Mouse (Mus musculus) limb, embryonic 14.5 days (tissue): ENCODE measurements around the gene Gm4847. TPM values are rescaled to one million over a fixed set of nuclear protein-coding genes. Genes with fewer than 3 reads are reported as not detected.

Experiments used
- ATAC-seq: fragments of 200-750 bp; cut with Nextera tagmentation; 2 replicates; pipeline ENCODE4 v1.8.0; 2017; ENCODE audit warnings: low read depth, moderate number of reproducible peaks, moderate TSS enrichment; ENCODE audit not compliant: low FRiP score
- DNase-seq: peaks from one replicate; pipeline ENCODE4 v3.0.0-alpha.2; 2015; ENCODE audit warnings: low spot score
- H3K27ac ChIP-seq: fragments of 300-500 bp; sonication (generic); replicated peaks from 2 replicates; pipeline ENCODE4 v1.5.1; 2014; ENCODE audit warnings: low read depth, mild to moderate bottlenecking, low read length, moderate library complexity, mixed read lengths
- H3K27me3 ChIP-seq: fragments of 300-500 bp; sonication (generic); 2 replicates; pipeline ENCODE4 v1.6.1; 2014; ENCODE audit warnings: low read length, mixed read lengths; ENCODE audit not compliant: control insufficient read depth, insufficient read depth
- H3K36me3 ChIP-seq: fragments of 300-500 bp; sonication (generic); 2 replicates; pipeline ENCODE4 v1.6.1; 2014; ENCODE audit warnings: mild to moderate bottlenecking, low read length, moderate library complexity, mixed read lengths; ENCODE audit not compliant: control insufficient read depth, insufficient read depth
- H3K4me1 ChIP-seq: fragments of 300-500 bp; sonication (generic); 2 replicates; pipeline ENCODE4 v1.6.1; 2014; ENCODE audit warnings: antibody characterized with exemption, low read length, mixed read lengths; ENCODE audit not compliant: control insufficient read depth, insufficient read depth
- H3K4me2 ChIP-seq: fragments of 300-500 bp; sonication (generic); replicated peaks from 2 replicates; pipeline ENCODE4 v1.6.1; 2014; ENCODE audit warnings: low read depth, mild to moderate bottlenecking, low read length, moderate library complexity; ENCODE audit not compliant: severe bottlenecking
- H3K4me3 ChIP-seq: fragments of 300-500 bp; sonication (generic); replicated peaks from 2 replicates; pipeline ENCODE4 v1.5.1; 2014; ENCODE audit warnings: low read length
- H3K9ac ChIP-seq: fragments of 300-500 bp; sonication (generic); 2 replicates; pipeline ENCODE4 v1.6.1; 2014; ENCODE audit warnings: mild to moderate bottlenecking, low read depth, low read length, moderate library complexity; ENCODE audit not compliant: severe bottlenecking
- H3K9me3 ChIP-seq: fragments of 300-500 bp; sonication (generic); 2 replicates; pipeline ENCODE4 v1.6.1; 2016; ENCODE audit warnings: low read length; ENCODE audit not compliant: control insufficient read depth
- POLR2A ChIP-seq: fragments of 200-500 bp; IDR thresholded peaks from 2 replicates; pipeline ENCODE4 v1.8.0; 2012; ENCODE audit warnings: inconsistent platforms, mild to moderate bottlenecking, moderate library complexity, borderline replicate concordance; ENCODE audit not compliant: insufficient read depth, insufficient read length; ENCODE audit errors: extremely low read depth
- WGBS: fragments of 180-500 bp; shearing (Covaris S2); extraction: QIAGEN DNeasy Blood & Tissue Kit; methylation state at CpG from one replicate; pipeline ENCODE4 v1.1.7; 2014; 5-methylcytosine and 5-hydroxymethylcytosine counted together
- microRNA-seq: library from miRNA; unstranded; fragments of <30 nt; microRNA quantifications from one replicate; pipeline ENCODE4, GENCODE M21; 2016
- polyA plus RNA-seq, 2 experiments: library from polyadenylated mRNA; depleted of rRNA in 1 of 2; stranded (reverse) in 1 of 2; unstranded in 1 of 2; fragments of >200 nt; fragmentation: Nextera tagmentation in 1 of 2; extraction: Ambion mirVana in 1 of 2; gene quantifications; 2 replicates each; pipeline versions ENCODE4 v1.2.1 to v1.2.3; 2012 to 2014

The Gm4847 gene
- not detected in 2 replicates for polyA plus RNA-seq (2012; rRNA removed)
- not detected in 2 replicates for polyA plus RNA-seq (2014; fragmentation: Nextera tagmentation; extraction: Ambion mirVana)

GRCm38 (mm10) chr1:166647593-166647992 is at the start of gene Gm4847:
Gene Gm4847 (minus strand): TSS chr1:166647693.
- ATAC-seq, result no peak
- TF ChIP-seq POLR2A, result no peak
- no peak within 1 kb of the TSS for H3K4me2 ChIP-seq

GRCm38 (mm10) chr1:166681745-166682144 is 34.3 kb upstream of the Gm4847 start, which contains the start of gene Fmo9:
Gene Fmo9 (minus strand): TSS chr1:166681845.
- no peak for DNase-seq

More at GRCm38 (mm10) chr1:166647593-166647992, at the start of gene Gm4847:
- DNase-seq, result no peak
- Histone ChIP-seq H3K36me3 (no peaks in the 10 kb centered on the region), H3K4me1 (no peaks in the 10 kb centered on the region), H3K27ac (no peak within 1 kb of the TSS), H3K9ac (no peak within 1 kb of the TSS), H3K27me3 (no peaks in the 10 kb centered on the region), H3K9me3 (no peaks in the 10 kb centered on the region), H3K4me3 (no peak within 1 kb of the TSS)
- WGBS, result 90% methylated on average over 2 of the region's 2 CpGs

GRCm38 (mm10) chr1:166669264-166669663 is 21.8 kb upstream of the Gm4847 start:
- WGBS, result 77% methylated on average over 5 of the region's 5 CpGs
- no peak for DNase-seq
- no peaks in the 10 kb centered on the region for H3K9me3 ChIP-seq
- no peak for TF ChIP-seq POLR2A
- H3K27me3 ChIP-seq, result no peaks in the 10 kb centered on the region
- no peak overlapping the region for H3K4me2 ChIP-seq
- H3K36me3 ChIP-seq, result no peaks in the 10 kb centered on the region
- H3K27ac ChIP-seq, result no peak overlapping the region
- ATAC-seq, result no peak
- no peaks in the 10 kb centered on the region for H3K4me1 ChIP-seq
- H3K4me3 ChIP-seq, result no peak overlapping the region
- no peak overlapping the region for H3K9ac ChIP-seq

More at GRCm38 (mm10) chr1:166681745-166682144, 34.3 kb upstream of the Gm4847 start, which contains the start of gene Fmo9:
- no peak for TF ChIP-seq POLR2A
- Histone ChIP-seq H3K9me3 (no peaks in the 10 kb centered on the region), H3K36me3 (no peaks in the 10 kb centered on the region), H3K27ac (no peak within 1 kb of the TSS), H3K4me2 (no peak within 1 kb of the TSS), H3K4me1 (no peaks in the 10 kb centered on the region), H3K27me3 (no peaks in the 10 kb centered on the region), H3K9ac (no peak within 1 kb of the TSS), H3K4me3 (no peak within 1 kb of the TSS)
- WGBS, result 82% methylated on average over 1 of the region's 1 CpGs
- no peak for ATAC-seq

DNA sequence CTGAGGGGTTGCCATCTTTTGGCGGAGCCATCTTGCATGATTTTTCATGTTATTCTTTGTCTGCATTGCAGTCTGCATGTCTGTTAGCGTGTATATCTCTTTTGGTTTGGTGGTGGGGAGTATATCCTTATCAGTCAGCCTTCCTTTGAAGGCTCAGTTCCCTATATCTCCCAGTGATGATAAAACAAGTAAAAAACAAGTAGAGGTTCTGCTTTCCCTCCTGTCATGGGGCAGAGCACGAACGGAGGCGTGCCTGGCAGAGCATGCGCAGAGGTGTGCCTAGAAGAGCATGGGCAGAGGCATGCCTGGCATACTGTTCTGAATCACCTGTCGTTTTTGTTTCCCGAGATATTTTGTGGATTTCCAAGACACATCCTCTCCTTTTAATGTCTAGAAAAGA is 13.3 kb upstream of the Gm4847 start:
- WGBS, result 85% methylated on average over 8 of the region's 8 CpGs
- H3K36me3 ChIP-seq, result no peaks in the 10 kb centered on the region
- H3K4me2 ChIP-seq, result no peak overlapping the region
- no peak overlapping the region for H3K9ac ChIP-seq
- TF ChIP-seq POLR2A, result no peak
- no peak for DNase-seq
- no peak for ATAC-seq
- H3K27me3 ChIP-seq, result no peaks in the 10 kb centered on the region
- H3K27ac ChIP-seq, result no peak overlapping the region
- no peaks in the 10 kb centered on the region for H3K4me1 ChIP-seq
- H3K4me3 ChIP-seq, result no peak overlapping the region
- H3K9me3 ChIP-seq, result no peaks in the 10 kb centered on the region

Small RNA genes within 50 kb of the gene (microRNA-seq; reads per million reads assigned to microRNA genes)
- not detected for gene Gm22992

Other genes with a start within 250 kb of the Gm4847 start
- 26.8 and 28.4 TPM in 2 replicates for gene Pogk, start 237.8 kb downstream of the Gm4847 start, polyA plus RNA-seq (2012; rRNA removed)
- 21.7 and 26.2 TPM in 2 replicates for gene Pogk, start 237.8 kb downstream of the Gm4847 start, polyA plus RNA-seq (2014; fragmentation: Nextera tagmentation; extraction: Ambion mirVana)
- gene Gm4846, start 150.1 kb downstream of the Gm4847 start, polyA plus RNA-seq (2012; rRNA removed), result not detected in 2 replicates
- not detected in 2 replicates for gene Gm4846, start 150.1 kb downstream of the Gm4847 start, polyA plus RNA-seq (2014; fragmentation: Nextera tagmentation; extraction: Ambion mirVana)
- gene Fmo9, start 34.2 kb upstream of the Gm4847 start, polyA plus RNA-seq (2012; rRNA removed), result not detected in 2 replicates
- gene Fmo9, start 34.2 kb upstream of the Gm4847 start, polyA plus RNA-seq (2014; fragmentation: Nextera tagmentation; extraction: Ambion mirVana), result not detected in 2 replicates